Mouse (Mus musculus) neutrophil, adult 5-6 weeks (primary cell): ENCODE data around the gene Cdk6. TPM values are rescaled to one million over a fixed set of nuclear protein-coding genes. Genes with fewer than 3 reads are reported as not detected.
"Not testable (repeated sequence)": the region's sequence is repeated elsewhere in the genome, so short reads cannot be mapped to it uniquely, and the experiment has no call there.

ENCODE experiments used
- ATAC-seq: fragments of 151-379, 151-347 bp; 2 replicates; pipeline ENCODE4 v1.8.0; 2017; ENCODE audit warnings: mild to moderate bottlenecking, moderate TSS enrichment; ENCODE audit not compliant: insufficient number of reproducible peaks, poor library complexity, low FRiP score, severe bottlenecking; ENCODE audit errors: extremely low read depth
- total RNA-seq: library from RNA; stranded (forward); fragments of 200-1000 nt; gene quantifications from 2 replicates; pipeline ENCODE4 v1.2.3, GENCODE M21; 2017

Cdk6 gene
- total RNA-seq, 1 experiment from 2014 or later, result 11.4 TPM

DNA sequence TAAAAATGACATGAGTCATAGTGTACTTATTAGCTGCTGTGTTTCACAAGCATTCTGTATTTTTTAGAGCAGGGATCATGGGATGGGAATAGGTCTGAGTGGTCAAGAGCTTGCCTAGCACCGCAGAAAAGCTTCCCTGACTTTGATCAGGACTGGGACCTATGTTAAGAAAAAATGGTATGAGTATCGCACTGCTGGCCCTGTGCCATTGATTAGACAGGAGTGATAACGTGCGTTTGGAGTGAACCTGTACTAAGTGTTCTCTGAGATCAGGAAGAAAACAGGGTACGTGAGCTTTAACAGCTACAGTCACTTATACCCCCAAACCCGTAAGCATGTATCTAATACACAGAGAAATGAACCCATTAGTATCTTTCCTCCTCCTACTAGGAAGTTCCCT lies 54.9 kb downstream of the Cdk6 start:
- no peak for ATAC-seq

DNA sequence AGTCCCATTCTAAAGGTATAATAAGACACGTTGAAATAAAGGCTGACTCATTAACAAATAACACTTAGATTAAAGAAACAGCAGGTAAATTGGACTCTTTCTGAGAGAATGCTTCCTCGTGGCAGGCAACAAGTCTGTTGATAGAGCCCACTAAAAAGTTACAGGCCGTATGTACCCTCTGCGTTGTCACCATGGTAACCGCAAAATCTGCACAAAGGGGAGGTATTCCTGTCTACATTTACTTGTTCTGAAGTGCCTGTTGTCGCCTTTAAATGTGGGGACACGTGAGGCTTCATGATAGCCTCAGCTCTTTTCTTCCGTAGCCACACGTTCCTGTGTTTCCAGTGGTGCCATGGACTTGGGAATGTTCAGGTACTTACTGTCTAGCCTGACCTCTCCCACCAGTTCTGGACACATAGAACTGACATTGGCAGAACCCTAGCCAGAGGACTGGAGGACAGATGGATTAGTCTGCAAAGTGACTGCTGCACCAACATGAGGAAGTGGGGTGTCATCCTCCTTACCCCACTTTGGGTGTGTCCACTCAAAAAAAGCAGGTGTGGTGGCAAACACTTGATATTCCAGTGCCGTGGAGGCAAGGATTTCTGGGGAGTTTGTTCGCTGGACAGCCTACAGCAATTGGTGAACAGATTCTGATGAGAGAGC lies 55.8 kb downstream of the Cdk6 start:
- ATAC-seq, result no peak

DNA sequence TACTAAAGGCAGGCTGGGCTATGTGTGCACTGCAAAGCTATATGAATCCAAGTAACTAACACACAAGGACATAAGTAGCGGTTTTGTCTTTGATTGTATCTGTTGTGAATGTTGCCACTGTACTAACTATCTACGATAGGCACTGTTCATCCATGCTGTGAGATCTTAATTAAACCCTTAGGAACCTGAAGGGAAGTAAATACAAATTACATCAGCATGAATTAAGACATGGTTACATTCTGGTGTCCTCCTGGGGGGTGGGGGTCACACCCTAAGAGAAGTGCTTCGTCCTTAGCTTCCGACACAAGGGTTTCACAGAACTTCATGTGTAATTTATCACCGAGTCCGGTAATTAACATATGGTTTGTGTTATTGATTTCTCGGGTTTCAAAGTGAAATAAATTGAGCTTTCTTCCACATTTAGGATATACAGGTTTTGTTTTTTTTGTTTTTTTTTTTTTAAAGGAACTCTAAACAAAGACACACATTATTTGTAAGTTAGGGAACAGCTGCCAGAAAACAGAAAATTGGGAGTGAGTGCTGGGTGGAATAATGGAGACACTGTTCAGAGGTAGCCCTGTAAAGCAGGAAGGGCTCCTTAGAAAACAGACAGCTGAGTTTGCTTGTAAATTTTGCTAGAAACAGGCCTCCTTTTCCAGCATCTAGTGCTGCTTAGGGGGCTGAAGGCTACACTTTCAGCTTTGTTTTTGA lies 58.7 kb downstream of the Cdk6 start:
- no peak for ATAC-seq

DNA sequence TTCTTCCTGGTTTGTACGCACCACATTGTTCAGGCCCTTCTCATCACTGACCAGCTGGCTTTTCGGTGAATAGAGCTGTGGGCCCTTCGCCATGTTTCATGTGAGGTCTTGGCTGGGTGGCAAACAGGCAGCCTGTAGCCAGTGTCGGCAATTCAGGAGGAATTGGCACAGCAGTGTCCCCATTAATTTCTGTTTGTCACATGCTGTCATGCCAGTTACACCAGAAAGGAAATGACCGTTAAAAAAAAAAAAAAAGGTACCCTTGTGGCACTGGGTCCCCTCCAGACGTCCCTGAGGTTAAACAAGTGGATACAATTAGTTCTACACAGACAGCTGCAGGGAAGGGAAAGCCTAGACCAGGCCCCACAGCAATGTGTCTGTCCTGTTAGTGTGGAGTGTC lies 63.8 kb downstream of the Cdk6 start:
- ATAC-seq, result no peak

DNA sequence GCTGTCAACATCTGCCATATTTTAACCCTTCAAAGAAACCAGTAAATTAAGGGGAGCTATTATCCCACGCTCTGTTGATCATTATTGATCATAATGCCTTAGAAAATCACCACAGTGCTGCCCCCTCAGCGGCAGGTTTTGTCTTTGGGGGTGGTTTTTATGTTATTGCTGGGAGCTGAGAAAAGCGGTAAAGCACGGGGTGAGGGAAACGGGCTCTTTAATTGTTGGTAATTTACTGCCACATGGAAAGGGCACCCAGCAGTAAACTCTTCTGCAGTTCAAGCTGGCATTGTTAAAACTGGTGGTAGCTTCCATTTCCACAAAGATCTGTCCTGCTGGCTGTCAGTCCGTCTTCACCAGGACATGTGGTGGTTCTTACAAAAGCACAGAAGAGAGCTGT lies 64.2 kb downstream of the Cdk6 start:
- no peak for ATAC-seq

DNA sequence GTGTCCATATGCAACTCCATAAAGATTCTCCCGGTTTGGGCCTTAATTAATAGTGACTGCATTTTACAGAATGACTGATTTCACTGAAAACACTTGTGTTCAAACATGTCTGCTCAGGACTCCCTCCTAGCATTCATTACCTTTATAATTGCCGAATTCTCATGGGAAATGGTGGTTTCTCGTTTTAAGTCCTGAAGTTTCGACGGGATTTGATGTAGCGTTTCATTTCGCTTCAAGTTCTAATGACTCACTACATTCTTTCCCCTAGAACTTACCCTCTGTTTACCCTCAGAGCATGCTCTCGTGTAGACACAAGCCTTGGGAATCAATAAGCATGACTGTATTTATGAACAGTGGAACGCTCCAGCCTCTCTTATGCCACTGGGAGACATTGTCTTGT lies 66.6 kb downstream of the Cdk6 start:
- ATAC-seq, result no peak

DNA sequence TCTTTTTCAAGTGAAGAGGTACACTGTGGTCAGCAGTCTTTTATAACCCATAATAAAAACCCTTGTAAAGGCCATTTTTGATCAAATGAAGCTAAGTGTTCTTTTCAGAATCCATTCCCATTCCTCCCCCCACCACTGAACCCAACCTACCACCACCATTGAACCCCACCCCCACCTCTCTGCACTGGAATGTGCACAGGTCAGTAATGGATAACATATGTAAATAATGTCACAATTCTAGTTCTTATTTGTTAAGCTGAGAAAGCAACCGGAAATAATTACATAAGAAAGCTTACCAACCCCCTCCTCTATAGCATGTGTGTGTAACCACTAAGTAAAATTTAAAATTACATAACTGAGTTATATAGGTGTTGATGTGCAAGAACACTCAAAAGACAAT lies 76.9 kb downstream of the Cdk6 start:
- not testable (repeated sequence) for ATAC-seq

DNA sequence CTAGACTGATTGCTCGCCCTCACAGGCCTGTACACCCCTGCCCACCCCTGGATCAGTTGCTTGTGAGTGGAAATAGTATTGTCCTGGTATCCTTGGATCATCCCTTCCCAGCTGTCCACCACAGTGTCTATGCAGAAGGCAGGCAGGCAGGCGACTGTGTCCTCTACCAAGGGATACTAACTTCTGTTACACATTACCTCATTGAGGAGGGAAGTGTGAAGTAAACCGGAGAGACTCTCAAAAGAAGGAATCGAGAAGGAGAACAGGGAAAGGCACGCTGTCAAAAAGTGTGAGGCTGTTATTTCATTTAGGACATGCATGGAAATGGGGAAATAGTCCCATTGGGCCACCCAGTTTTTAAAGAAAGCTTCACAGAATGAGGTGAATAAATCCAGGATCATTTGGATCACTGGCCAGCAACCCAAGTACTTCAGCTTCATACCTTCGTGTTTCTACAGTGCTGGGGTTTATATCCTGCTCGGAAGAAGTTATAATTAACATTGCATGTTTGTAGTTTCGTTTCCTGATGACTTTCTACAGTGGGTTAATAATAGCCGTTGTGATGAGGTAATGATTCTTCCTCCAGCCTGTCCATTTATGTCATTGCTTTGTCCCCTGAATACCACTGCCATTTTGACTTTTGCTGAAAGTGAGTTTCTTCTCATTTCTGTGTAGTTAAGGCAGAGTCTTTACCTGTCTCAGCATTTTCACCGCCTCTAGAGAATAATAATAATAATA lies 79.0 kb downstream of the Cdk6 start:
- ATAC-seq, result peak; percentile 89

DNA sequence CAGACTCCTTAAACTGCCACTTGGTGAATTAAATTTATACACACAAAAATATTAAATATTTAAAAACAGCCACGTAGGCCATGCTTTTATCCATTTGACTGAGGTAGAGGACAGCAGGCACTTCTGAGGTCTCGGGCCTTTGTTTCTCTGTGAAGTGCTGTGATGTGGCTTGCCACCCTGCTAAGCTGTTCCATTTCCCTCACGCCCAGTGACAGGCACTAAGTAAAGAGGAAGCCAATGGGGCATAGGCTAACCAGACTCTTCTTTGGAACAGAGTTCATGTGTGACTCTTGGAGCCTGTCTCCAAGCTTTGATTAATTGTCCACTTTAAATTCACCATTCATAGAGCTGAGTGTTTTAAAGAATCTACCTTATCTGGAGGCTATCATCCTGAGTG lies 79.5 kb downstream of the Cdk6 start:
- ATAC-seq, result peak; percentile 57

DNA sequence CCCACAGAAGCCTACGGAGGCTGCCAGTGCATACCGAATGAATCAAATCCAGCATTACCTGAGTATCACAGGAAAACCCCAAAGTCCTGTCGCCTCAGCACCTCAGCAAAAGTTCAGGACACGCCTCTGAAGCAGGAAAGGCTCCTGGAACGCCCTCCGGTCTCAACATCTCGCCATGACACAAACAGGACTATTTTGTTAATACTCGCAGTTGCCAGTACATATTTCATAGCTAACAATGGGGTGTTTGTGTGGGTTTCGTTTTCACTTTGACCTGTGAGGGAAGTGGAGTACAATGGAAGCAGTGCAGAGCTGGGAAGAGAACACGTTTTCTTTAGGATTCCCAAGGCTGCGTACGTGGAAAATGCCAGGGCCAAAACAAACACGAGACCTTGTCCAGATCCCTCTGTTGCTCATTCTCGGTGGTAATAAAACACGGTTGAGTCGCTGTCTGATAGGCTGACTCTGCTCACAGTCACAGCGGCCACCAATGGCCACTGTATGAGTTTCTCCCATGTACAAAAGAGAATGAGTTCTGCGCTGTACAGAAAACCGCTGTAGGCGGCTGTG lies 91.9 kb downstream of the Cdk6 start:
- ATAC-seq, result not testable (repeated sequence)

DNA sequence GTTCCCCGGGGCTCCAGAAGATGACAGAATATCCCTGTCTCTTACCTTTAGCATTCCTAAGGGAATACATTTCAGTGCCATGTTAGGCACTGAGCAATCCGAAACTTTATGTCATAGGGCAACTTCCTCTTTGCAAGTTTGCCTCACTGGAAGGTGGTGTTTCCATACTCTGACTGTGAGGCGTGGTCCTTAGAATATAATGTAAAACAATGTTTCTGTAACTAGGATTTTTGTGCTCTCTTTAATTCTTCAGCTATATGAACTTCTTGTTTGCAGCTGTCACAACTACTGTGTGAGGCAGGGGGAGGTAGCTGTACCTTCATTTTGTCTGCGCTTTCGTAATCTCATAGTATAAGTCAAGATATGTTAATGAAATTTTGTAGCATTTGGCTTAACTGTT lies 92.8 kb downstream of the Cdk6 start:
- ATAC-seq, result not testable (repeated sequence)

DNA sequence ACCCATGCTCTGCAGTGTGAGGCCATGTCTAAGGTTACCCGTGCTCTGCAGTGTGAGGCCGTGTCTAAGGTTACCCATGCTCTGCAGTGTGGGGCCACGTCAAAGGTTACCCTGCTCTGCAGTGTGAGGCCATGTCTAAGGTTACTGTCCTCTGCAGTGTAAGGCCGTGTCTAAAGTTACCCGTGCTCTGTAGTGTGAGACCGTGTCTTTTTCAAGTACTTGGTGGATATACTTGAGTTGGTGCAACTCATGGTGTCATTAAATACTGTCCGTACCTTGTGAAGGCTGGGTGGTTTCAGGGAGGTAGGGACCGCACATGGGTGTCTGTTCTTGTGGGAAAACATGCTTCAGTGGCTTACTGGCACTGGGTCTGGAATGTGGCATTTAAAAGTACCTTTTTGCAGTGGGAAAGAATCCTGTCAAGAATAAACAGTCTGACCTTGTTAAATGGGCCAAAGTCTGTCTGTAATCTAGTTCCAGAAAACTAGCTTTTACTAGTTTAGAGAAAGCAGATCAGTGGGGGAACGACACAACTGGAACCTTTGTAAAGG lies 97.2 kb downstream of the Cdk6 start:
- not testable (repeated sequence) for ATAC-seq

DNA sequence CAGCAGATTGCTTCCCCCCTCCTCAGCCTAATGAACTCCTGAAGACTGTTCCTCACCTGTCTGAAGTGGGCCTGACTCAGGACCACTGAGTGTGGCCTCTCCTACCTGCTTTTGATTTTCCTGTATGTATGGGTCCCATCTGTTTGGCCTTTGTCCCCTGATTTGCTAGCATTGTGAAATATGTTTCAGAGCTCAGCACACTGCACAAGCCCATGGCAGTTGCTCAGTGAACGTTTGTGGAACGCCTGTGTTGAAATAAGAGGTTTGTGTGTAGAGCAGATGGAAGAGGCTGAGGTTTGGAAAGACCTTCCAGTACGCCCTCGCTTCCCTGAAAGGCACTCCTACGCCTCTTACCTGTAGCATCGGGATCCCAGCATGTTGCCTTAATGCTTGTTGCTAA lies 98.1 kb downstream of the Cdk6 start:
- not testable (repeated sequence) for ATAC-seq

DNA sequence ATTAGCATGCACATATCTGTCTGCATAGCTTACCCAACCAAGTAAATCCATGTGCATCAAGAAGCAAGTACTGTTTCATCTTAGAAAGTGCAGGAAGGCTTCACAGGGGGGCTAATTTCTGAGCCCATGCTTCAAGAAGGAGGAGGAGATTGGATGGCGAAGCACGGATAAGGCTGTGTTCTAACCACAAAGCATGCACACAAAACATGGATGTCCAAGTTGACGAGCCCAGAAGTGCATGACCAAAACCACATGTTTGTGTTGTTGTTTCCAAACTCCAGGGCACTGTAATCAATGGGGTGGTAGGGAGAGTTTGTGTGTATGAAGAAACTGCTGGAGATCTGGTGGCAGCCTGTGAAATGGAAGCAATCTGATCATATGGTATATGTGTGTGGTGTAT lies 101.2 kb downstream of the Cdk6 start:
- not testable (repeated sequence) for ATAC-seq

DNA sequence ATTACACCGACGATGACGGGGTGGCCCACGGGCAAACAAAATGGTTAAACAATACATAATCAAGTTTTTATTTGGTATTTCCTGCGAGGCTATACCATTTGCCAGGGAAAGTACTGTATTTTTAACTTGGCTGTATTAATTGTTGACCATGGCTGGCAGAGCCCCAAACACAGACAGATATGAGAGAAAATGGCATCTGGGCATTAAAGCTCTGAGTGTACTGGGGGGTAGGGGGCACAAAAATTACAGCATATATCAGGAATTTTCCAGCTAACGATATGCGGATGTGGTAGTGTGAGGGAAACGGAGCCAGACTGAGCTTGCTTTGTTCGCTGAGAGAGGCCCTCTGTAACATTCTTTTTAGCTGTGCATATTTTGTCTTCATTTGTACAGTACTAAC lies 109.9 kb downstream of the Cdk6 start:
- ATAC-seq, result not testable (repeated sequence)

DNA sequence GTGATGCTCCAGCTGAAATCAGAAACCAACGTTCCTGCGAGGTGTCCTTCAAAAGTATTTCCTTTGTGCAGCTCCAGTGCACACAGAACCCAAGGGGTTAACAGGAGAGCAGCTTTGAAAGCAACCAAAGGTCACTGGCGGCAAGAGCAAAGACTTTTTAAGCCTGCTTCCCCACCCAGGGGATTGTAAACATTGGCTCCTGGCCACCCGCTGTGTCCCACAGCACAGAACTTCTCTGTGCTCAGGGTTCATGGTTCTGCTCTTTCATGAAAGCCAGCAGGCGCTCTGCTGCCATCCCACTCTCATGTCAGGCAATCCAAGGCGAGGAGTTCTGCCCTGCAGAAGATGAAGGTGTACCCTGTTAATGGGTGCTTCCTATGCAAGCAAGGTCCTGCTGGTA lies 112.7 kb downstream of the Cdk6 start:
- ATAC-seq, result not testable (repeated sequence)

DNA sequence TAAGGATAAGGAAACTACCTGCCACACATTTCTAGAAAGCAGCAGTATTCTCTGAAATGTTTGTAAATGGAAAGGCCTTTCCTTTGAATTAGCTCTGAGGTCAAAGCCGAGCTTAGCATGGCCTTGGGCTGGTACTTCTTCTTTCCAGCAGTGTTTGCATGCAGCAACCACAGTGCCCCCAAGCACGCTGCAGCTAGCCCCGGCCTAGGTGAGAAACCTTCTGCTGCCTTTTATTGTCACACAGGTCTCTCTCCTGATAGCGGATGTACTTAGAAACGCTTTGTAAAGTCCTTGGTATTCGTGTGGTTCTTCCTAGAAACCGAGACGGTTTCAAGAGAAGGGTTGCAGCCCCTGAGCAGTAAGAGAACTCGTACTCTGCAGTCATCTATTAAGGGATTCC lies 119.6 kb downstream of the Cdk6 start:
- ATAC-seq, result peak; percentile 65

DNA sequence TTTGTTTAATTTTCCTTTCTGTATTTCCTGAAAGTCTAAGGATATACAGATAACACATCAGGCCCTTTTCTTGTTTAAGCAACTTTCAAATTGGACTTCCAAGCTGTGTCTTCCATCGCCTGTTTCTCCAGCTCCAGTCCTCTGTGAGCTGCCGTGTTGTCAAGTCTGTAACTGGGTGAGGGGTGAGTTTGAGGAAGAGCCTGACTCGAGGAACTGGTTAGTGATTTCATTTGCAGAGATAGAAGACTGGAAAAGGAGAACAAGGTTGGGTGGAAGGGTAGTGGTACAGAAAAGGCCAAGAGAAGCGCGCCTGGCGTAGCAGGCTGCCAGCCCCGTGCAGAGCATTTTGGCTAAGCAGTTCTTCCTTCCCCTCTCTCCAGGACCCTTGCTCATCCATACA lies 120.1 kb downstream of the Cdk6 start:
- peak; percentile 36; the same call in 1 of the 2 replicates for ATAC-seq
